Mouse (Mus musculus): ENCODE measurements around the gene Cntf.

Cntf gene

GRCm38 (mm10) chr19:12795110-12795509 is 29.7 kb upstream of the Cntf start:
- no peaks in the 10 kb centered on the region for H3K36me3 ChIP-seq (ENCODE audit: control insufficient read depth, insufficient read depth, low read length, poor library complexity, severe bottlenecking)
- DNase-seq (ENCODE audit: low read depth, low spot score) = no peak
- no peaks in the 10 kb centered on the region for H3K27me3 ChIP-seq (ENCODE audit: control insufficient read depth, insufficient read depth, low read length, poor library complexity, severe bottlenecking)

GRCm38 (mm10) chr19:12794056-12795044 is 28.9 kb upstream of the Cntf start:
- Histone ChIP-seq H3K27me3 (ENCODE audit: control insufficient read depth, insufficient read depth, low read length, poor library complexity, severe bottlenecking) (no peaks in the 10 kb centered on the region), H3K36me3 (ENCODE audit: control insufficient read depth, insufficient read depth, low read length, poor library complexity, severe bottlenecking) (no peaks in the 10 kb centered on the region)
- peak; percentile 92 for DNase-seq (ENCODE audit: low read depth, low spot score)

- no peaks in the 10 kb centered on the region for H3K27me3 ChIP-seq (ENCODE audit: control insufficient read depth, insufficient read depth, low read length, poor library complexity, severe bottlenecking)
- peak; percentile 52 for DNase-seq (ENCODE audit: low read depth, low spot score)
- no peaks in the 10 kb centered on the region for H3K36me3 ChIP-seq (ENCODE audit: control insufficient read depth, insufficient read depth, low read length, poor library complexity, severe bottlenecking)
Measured at GRCm38 (mm10) chr19:12792374-12792773, 26.9 kb upstream of the Cntf start.

DNA sequence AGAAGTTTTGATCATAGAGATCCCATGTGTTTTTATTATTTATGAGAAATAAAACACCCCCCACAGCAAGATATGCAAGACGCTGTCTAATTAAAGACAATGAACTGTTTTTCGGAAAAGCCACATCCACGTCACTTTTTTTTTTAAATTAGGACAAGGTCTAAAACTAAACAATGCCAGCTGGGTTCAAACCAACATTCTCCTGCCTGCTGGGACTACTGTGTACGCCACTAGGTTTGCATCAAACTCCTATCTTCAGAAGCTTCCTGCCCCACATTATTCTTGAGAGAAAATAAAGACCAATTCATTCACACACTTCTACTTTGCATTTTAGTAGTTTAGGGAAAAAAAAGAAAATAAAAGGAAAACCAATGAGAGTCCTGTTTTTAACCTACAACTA is 22.3 kb upstream of the Cntf start:
- no peak for DNase-seq (ENCODE audit: low read depth, low spot score)
- Histone ChIP-seq H3K36me3 (ENCODE audit: control insufficient read depth, insufficient read depth, low read length, poor library complexity, severe bottlenecking) (no peaks in the 10 kb centered on the region), H3K27me3 (ENCODE audit: control insufficient read depth, insufficient read depth, low read length, poor library complexity, severe bottlenecking) (no peaks in the 10 kb centered on the region)

DNA sequence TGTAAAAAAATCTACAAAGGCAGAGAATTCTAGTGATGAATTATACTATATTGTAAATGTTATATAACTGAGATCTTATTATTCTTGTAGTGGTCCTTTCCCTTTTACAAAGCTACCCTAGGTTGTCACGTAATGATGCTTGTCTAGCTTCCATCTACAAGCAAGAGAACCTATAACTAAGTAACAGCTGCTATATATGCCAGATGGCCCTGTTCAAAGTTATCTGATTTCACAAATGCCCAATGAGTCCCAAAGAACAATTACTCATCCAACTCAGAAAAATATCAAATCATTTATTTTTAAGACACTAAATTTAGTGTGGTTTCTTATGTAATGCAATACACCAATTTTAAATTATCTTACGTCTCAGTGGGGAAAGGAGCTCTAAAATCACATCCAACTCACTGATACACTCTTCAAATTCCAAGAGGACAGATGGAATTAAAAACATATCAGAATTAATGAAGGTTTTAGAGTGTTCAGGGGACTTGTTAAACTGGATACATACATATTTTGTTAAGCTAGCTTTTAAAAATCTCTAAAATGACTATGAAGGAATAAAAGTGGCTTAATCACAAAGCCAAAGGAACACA is 21.5 kb upstream of the Cntf start:
- no peaks in the 10 kb centered on the region for H3K27me3 ChIP-seq (ENCODE audit: control insufficient read depth, insufficient read depth, low read length, poor library complexity, severe bottlenecking)
- DNase-seq (ENCODE audit: low read depth, low spot score) = no peak
- H3K36me3 ChIP-seq (ENCODE audit: control insufficient read depth, insufficient read depth, low read length, poor library complexity, severe bottlenecking) = no peaks in the 10 kb centered on the region

- H3K36me3 ChIP-seq (ENCODE audit: control insufficient read depth, insufficient read depth, low read length, poor library complexity, severe bottlenecking) = 0 out of 2 replicates have a peak, but pooled peaks cover 5% of the 10 kb centered on the region
- no peak for DNase-seq (ENCODE audit: low read depth, low spot score)
- no peaks in the 10 kb centered on the region for H3K27me3 ChIP-seq (ENCODE audit: control insufficient read depth, insufficient read depth, low read length, poor library complexity, severe bottlenecking)
Measured at GRCm38 (mm10) chr19:12780437-12780836, 15.0 kb upstream of the Cntf start.

- H3K27me3 ChIP-seq (ENCODE audit: control insufficient read depth, insufficient read depth, low read length, poor library complexity, severe bottlenecking) = no peaks in the 10 kb centered on the region
- peaks cover 8% of the 10 kb centered on the region for H3K36me3 ChIP-seq (ENCODE audit: control insufficient read depth, insufficient read depth, low read length, poor library complexity, severe bottlenecking)
- no peak for DNase-seq (ENCODE audit: low read depth, low spot score)
Measured at GRCm38 (mm10) chr19:12770888-12771287, 5.5 kb upstream of the Cntf start.

GRCm38 (mm10) chr19:12762212-12763130 is 3.0 kb downstream of the Cntf start:
- Histone ChIP-seq H3K27me3 (ENCODE audit: control insufficient read depth, insufficient read depth, low read length, poor library complexity, severe bottlenecking) (no peaks in the 10 kb centered on the region), H3K36me3 (ENCODE audit: control insufficient read depth, insufficient read depth, low read length, poor library complexity, severe bottlenecking) (0 out of 2 replicates have a peak, but pooled peaks cover 5% of the 10 kb centered on the region)
- DNase-seq (ENCODE audit: low read depth, low spot score) = peak; percentile 38

GRCm38 (mm10) chr19:12759656-12760055 is 5.8 kb downstream of the Cntf start:
- Histone ChIP-seq H3K36me3 (ENCODE audit: control insufficient read depth, insufficient read depth, low read length, poor library complexity, severe bottlenecking) (0 out of 2 replicates have a peak, but pooled peaks cover 2% of the 10 kb centered on the region), H3K27me3 (ENCODE audit: control insufficient read depth, insufficient read depth, low read length, poor library complexity, severe bottlenecking) (no peaks in the 10 kb centered on the region)
- DNase-seq (ENCODE audit: low read depth, low spot score) = no peak

DNA sequence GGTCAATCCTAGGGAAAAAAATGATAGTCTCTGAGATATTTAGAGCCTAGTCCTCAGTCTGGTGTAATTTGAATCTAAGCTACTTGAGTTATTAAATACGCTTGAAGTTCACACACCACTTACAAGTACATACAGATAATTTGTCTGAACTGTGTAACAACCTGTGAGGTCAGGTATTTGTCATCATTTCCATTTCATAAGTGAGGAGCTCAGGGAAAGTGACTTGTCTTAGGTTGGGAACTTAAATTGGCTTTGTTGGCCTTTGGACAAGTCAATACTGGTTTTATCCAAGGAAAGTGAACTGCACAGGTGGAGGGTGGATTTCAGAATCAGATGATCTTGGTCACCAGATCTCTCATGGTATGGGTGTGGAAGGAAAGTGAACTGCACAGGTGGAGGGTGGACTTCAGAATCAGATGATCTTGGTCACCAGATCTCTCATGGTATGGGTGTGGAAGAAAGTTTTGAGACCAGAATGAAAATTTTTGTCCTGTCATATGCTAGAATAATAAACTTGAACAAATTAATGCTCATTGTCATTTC is 6.4 kb downstream of the Cntf start:
- Histone ChIP-seq H3K27me3 (ENCODE audit: control insufficient read depth, insufficient read depth, low read length, poor library complexity, severe bottlenecking) (no peaks in the 10 kb centered on the region), H3K36me3 (ENCODE audit: control insufficient read depth, insufficient read depth, low read length, poor library complexity, severe bottlenecking) (0 out of 2 replicates have a peak, but pooled peaks cover 2% of the 10 kb centered on the region)
- no peak for DNase-seq (ENCODE audit: low read depth, low spot score)

GRCm38 (mm10) chr19:12756286-12756685 is 9.1 kb downstream of the Cntf start:
- DNase-seq (ENCODE audit: low read depth, low spot score) = no peak
- no peaks in the 10 kb centered on the region for H3K36me3 ChIP-seq (ENCODE audit: control insufficient read depth, insufficient read depth, low read length, poor library complexity, severe bottlenecking)
- H3K27me3 ChIP-seq (ENCODE audit: control insufficient read depth, insufficient read depth, low read length, poor library complexity, severe bottlenecking) = no peaks in the 10 kb centered on the region

- H3K27me3 ChIP-seq (ENCODE audit: control insufficient read depth, insufficient read depth, low read length, poor library complexity, severe bottlenecking) = no peaks in the 10 kb centered on the region
- H3K36me3 ChIP-seq (ENCODE audit: control insufficient read depth, insufficient read depth, low read length, poor library complexity, severe bottlenecking) = no peaks in the 10 kb centered on the region
- DNase-seq (ENCODE audit: low read depth, low spot score) = no peak
Measured at GRCm38 (mm10) chr19:12731950-12732349, 33.5 kb downstream of the Cntf start.

- DNase-seq (ENCODE audit: low read depth, low spot score) = no peak
- Histone ChIP-seq H3K27me3 (ENCODE audit: control insufficient read depth, insufficient read depth, low read length, poor library complexity, severe bottlenecking) (no peaks in the 10 kb centered on the region), H3K36me3 (ENCODE audit: control insufficient read depth, insufficient read depth, low read length, poor library complexity, severe bottlenecking) (no peaks in the 10 kb centered on the region)
Measured at GRCm38 (mm10) chr19:12731036-12731435, 34.4 kb downstream of the Cntf start.

- no peaks in the 10 kb centered on the region for H3K27me3 ChIP-seq (ENCODE audit: control insufficient read depth, insufficient read depth, low read length, poor library complexity, severe bottlenecking)
- H3K36me3 ChIP-seq (ENCODE audit: control insufficient read depth, insufficient read depth, low read length, poor library complexity, severe bottlenecking) = no peaks in the 10 kb centered on the region
- no peak for DNase-seq (ENCODE audit: low read depth, low spot score)
Measured at GRCm38 (mm10) chr19:12725851-12726250, 39.6 kb downstream of the Cntf start.

All from splenic B cell, adult 2 months (primary cell).